Mouse (Mus musculus): ENCODE data around the gene Bace1. TPM values are rescaled to one million over a fixed set of nuclear protein-coding genes. Genes with fewer than 3 reads are reported as not detected.

The Bace1 gene
- 52.5 and 53.3 TPM in 2 replicates for polyA plus RNA-seq (2012; rRNA removed)

GRCm38 (mm10) chr9:45838434-45839138 lies at the start of gene Bace1:
Bace1 (plus strand) TSS chr9:45838580.
- peak; percentile 81 to 94 for DNase-seq (ENCODE audit: extremely low spot score in 1 of 2, low spot score in 1 of 2)

- DNase-seq (ENCODE audit: extremely low spot score in 1 of 2, low spot score in 1 of 2), result no peak
These were observed 46.8 kb upstream of the Bace1 start for GRCm38 (mm10) chr9:45791456-45792142.

- DNase-seq (ENCODE audit: extremely low spot score in 1 of 2, low spot score in 1 of 2), result no peak
These were observed 46.1 kb upstream of the Bace1 start for GRCm38 (mm10) chr9:45792235-45792634.

- DNase-seq (ENCODE audit: extremely low spot score in 1 of 2, low spot score in 1 of 2), result peak in 1 of 2 experiments; percentile 6
These were observed 44.7 kb upstream of the Bace1 start for GRCm38 (mm10) chr9:45793697-45794096.

GRCm38 (mm10) chr9:45795722-45796121 lies 42.7 kb upstream of the Bace1 start:
- DNase-seq (ENCODE audit: extremely low spot score in 1 of 2, low spot score in 1 of 2), result no peak

GRCm38 (mm10) chr9:45797271-45797670 lies 41.1 kb upstream of the Bace1 start:
- DNase-seq (ENCODE audit: extremely low spot score in 1 of 2, low spot score in 1 of 2), result no peak

GRCm38 (mm10) chr9:45798467-45799164 lies 39.8 kb upstream of the Bace1 start:
- DNase-seq (ENCODE audit: extremely low spot score in 1 of 2, low spot score in 1 of 2), result peak in 1 of 2 experiments; percentile 43

- peak in 1 of 2 experiments; percentile 27 for DNase-seq (ENCODE audit: extremely low spot score in 1 of 2, low spot score in 1 of 2)
These were observed 39.0 kb upstream of the Bace1 start for GRCm38 (mm10) chr9:45799402-45799801.

GRCm38 (mm10) chr9:45803070-45803774 lies 35.2 kb upstream of the Bace1 start:
- no peak for DNase-seq (ENCODE audit: extremely low spot score in 1 of 2, low spot score in 1 of 2)

- no peak for DNase-seq (ENCODE audit: extremely low spot score in 1 of 2, low spot score in 1 of 2)
These were observed 31.5 kb upstream of the Bace1 start for GRCm38 (mm10) chr9:45806847-45807246.

GRCm38 (mm10) chr9:45807337-45807736 lies 31.0 kb upstream of the Bace1 start:
- no peak for DNase-seq (ENCODE audit: extremely low spot score in 1 of 2, low spot score in 1 of 2)

- no peak for DNase-seq (ENCODE audit: extremely low spot score in 1 of 2, low spot score in 1 of 2)
These were observed 30.6 kb upstream of the Bace1 start for GRCm38 (mm10) chr9:45807761-45808160.

GRCm38 (mm10) chr9:45811946-45812345 lies 26.4 kb upstream of the Bace1 start:
- DNase-seq (ENCODE audit: extremely low spot score in 1 of 2, low spot score in 1 of 2), result no peak

- peak; percentile 55 to 75 for DNase-seq (ENCODE audit: extremely low spot score in 1 of 2, low spot score in 1 of 2)
These were observed 23.3 kb upstream of the Bace1 start for GRCm38 (mm10) chr9:45815113-45815512.

- DNase-seq (ENCODE audit: extremely low spot score in 1 of 2, low spot score in 1 of 2), result no peak
These were observed 22.9 kb upstream of the Bace1 start for GRCm38 (mm10) chr9:45815525-45815924.

- DNase-seq (ENCODE audit: extremely low spot score in 1 of 2, low spot score in 1 of 2), result no peak
These were observed 19.9 kb upstream of the Bace1 start for GRCm38 (mm10) chr9:45818406-45819011.

- no peak for DNase-seq (ENCODE audit: extremely low spot score in 1 of 2, low spot score in 1 of 2)
These were observed 10.6 kb upstream of the Bace1 start for GRCm38 (mm10) chr9:45827663-45828290.

GRCm38 (mm10) chr9:45828291-45828963 lies 10.0 kb upstream of the Bace1 start, which contains the start of gene Cep164:
Cep164 (minus strand) TSS chr9:45828691.
- peak; percentile 87 to 92 for DNase-seq (ENCODE audit: extremely low spot score in 1 of 2, low spot score in 1 of 2)

- DNase-seq (ENCODE audit: extremely low spot score in 1 of 2, low spot score in 1 of 2), result peak in 1 of 2 experiments; percentile 78
These were observed 9.3 kb upstream of the Bace1 start for GRCm38 (mm10) chr9:45829107-45829506.
